Mouse (Mus musculus): ENCODE measurements at regions not wholly inside any gene's neighbourhood (a gene's known extent, or its start where the extent isn't known, plus 50 kb on each side); places are given as distances from the start of the nearest gene placed in this dataset.

- TF ChIP-seq CTCF (IDR thresholded peaks at IDR 0.05; ENCODE audit: borderline replicate concordance, extremely low read depth, insufficient read depth, insufficient read length), result no peak
- TF ChIP-seq POLR2A (IDR thresholded peaks at IDR 0.05; ENCODE audit: borderline replicate concordance, extremely low read depth, insufficient read depth, insufficient read length, poor library complexity, severe bottlenecking), result no peak
These were observed 216.1 kb upstream of the Gm11114 start for GRCm38 (mm10) chr9:85096520-85096919.
